Mouse (Mus musculus) midbrain, embryonic 12.5 days (tissue): Measurements from ENCODE around the gene Gm20538. TPM values are rescaled to one million over a fixed set of nuclear protein-coding genes. Genes with fewer than 3 reads are reported as not detected.
A peak's percentile ranks its signal among the peaks of the same experiment; 100 is the strongest.

Source experiments
- ATAC-seq: fragments of 200-750 bp; cut with Nextera tagmentation; 2 replicates; pipeline ENCODE4 v1.8.0; 2017; ENCODE audit warnings: low read depth, moderate TSS enrichment, moderate library complexity; ENCODE audit not compliant: low FRiP score
- H3K27ac ChIP-seq: fragments of 300-500 bp; sonication (generic); replicated peaks from 2 replicates; pipeline ENCODE4 v1.5.1; 2016; ENCODE audit warnings: mild to moderate bottlenecking
- H3K27me3 ChIP-seq: fragments of 300-500 bp; sonication (generic); 2 replicates; pipeline ENCODE4 v1.6.1; 2016; ENCODE audit warnings: mild to moderate bottlenecking
- H3K36me3 ChIP-seq: fragments of 300-500 bp; sonication (generic); 2 replicates; pipeline ENCODE4 v1.6.1; 2016
- H3K4me1 ChIP-seq: fragments of 300-500 bp; sonication (generic); 2 replicates; pipeline ENCODE4 v1.6.1; 2016
- H3K4me2 ChIP-seq: fragments of 300-500 bp; sonication (generic); replicated peaks from 2 replicates; pipeline ENCODE4 v1.6.1; 2016; ENCODE audit warnings: mild to moderate bottlenecking, moderate library complexity
- H3K4me3 ChIP-seq: fragments of 300-500 bp; sonication (generic); 2 replicates; pipeline ENCODE4 v1.5.1; 2016; ENCODE audit warnings: mild to moderate bottlenecking
- H3K9ac ChIP-seq: fragments of 300-500 bp; sonication (generic); replicated peaks from 2 replicates; pipeline ENCODE4 v1.6.1; 2016; ENCODE audit warnings: mild to moderate bottlenecking, moderate library complexity
- H3K9me3 ChIP-seq: fragments of 300-500 bp; sonication (generic); 2 replicates; pipeline ENCODE4 v1.6.1; 2016; ENCODE audit warnings: mild to moderate bottlenecking
- WGBS: fragments of 180-500 bp; shearing (Covaris S2); methylation state at CpG from one replicate; pipeline ENCODE4 v1.1.7; 2016; 5-methylcytosine and 5-hydroxymethylcytosine counted together
- polyA plus RNA-seq: library from polyadenylated mRNA; unstranded; fragments of >200 nt; fragmentation: Nextera tagmentation; extraction: Ambion mirVana; gene quantifications from 2 replicates; pipeline ENCODE4 v1.2.1, GENCODE M21; 2016

The Gm20538 gene
- polyA plus RNA-seq, 1 experiment from 2014 or later: not detected

- no peak for ATAC-seq
- Histone ChIP-seq H3K4me1 (no peaks in the 10 kb centered on the region), H3K36me3 (no peaks in the 10 kb centered on the region), H3K27ac (no peak overlapping the region), H3K9me3 (no peaks in the 10 kb centered on the region), H3K4me2 (no peak overlapping the region), H3K27me3 (peaks cover 95% of the 10 kb centered on the region), H3K9ac (no peak overlapping the region), H3K4me3 (no peak overlapping the region)
- WGBS: 89% methylated on average over 9 of the region's 9 CpGs
Measured at GRCm38 (mm10) chr19:44525551-44526205, 27.0 kb downstream of the Gm20538 start.

GRCm38 (mm10) chr19:44519152-44519551, 33.5 kb downstream of the Gm20538 start:
- no peak overlapping the region for H3K4me2 ChIP-seq
- H3K27me3 ChIP-seq: peaks cover 98% of the 10 kb centered on the region
- H3K9ac ChIP-seq: no peak overlapping the region
- ATAC-seq: no peak
- peaks cover 32% of the 10 kb centered on the region for H3K4me1 ChIP-seq
- H3K27ac ChIP-seq: no peak overlapping the region
- no peaks in the 10 kb centered on the region for H3K36me3 ChIP-seq
- H3K9me3 ChIP-seq: no peaks in the 10 kb centered on the region
- no peak overlapping the region for H3K4me3 ChIP-seq
- 26% methylated on average over 7 of the region's 7 CpGs for WGBS

DNA sequence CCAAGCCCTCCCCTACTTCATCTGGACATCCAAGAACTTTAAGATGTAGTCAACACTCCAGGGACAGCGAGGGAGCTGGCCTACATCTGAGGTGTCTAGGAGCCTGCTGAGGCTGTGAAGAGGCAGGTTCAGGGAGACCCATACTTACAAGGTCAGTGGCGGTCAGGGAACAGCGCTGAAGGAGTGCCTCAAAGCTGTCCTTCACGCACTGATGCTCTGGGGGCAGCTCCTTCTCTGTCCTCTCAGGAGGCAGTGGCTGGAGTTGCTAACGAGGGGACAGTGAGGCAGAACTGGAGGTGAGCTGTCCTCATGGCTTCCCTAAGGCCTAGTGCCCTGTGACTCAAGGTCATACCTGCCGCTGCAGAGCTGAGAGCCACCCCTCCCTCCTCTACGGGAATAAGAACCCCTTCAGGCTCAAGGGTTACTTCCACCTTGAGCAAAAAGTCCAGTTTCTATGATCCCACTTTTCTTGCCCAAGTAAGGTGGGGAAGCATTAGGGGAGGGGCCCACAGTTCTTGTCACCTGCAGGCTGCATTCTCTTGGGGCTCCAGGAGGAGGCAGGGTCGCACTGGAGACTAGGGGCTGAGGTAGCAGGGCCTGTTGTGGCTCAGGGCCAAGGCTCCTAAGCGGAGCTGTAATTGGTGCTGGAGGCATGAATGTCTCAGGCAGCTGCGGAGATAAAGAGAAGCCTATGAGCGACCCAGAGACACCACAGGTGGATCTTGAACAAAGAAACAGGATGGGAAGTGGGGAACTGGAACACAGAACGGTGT, 34.4 kb downstream of the Gm20538 start:
- Histone ChIP-seq H3K36me3 (no peaks in the 10 kb centered on the region), H3K9ac (no peak overlapping the region), H3K4me1 (peaks cover 42% of the 10 kb centered on the region), H3K9me3 (no peaks in the 10 kb centered on the region), H3K4me2 (no peak overlapping the region), H3K27me3 (peaks cover 98% of the 10 kb centered on the region), H3K27ac (no peak overlapping the region), H3K4me3 (no peak overlapping the region)
- ATAC-seq: no peak
- 50% methylated on average over 12 of the region's 12 CpGs for WGBS

DNA sequence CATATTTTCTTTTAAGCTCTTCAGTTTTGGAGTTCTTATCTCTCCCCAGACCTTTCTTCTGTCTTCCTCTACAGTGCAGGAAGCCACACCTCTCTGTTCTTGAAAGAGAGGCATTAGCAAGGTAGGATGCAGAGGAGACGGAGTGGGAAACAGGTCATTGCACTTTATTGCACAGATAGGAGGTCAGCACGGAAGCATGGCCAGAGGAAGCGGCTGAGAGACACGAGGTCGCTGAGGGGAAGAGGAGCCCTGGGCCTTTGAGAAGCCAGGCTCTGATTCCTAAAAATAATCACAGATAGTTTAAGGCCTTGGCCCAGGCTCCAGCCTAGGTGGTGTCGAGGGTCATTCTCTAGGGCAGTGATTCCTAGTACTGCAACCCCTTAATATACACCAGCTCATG, 36.9 kb downstream of the Gm20538 start:
- H3K4me3 ChIP-seq: no peak overlapping the region
- no peak overlapping the region for H3K9ac ChIP-seq
- H3K9me3 ChIP-seq: no peaks in the 10 kb centered on the region
- peaks cover 65% of the 10 kb centered on the region for H3K4me1 ChIP-seq
- peak overlapping the region; percentile 58 for H3K27ac ChIP-seq
- H3K27me3 ChIP-seq: peaks cover 100% of the 10 kb centered on the region
- no peak for ATAC-seq
- no peaks in the 10 kb centered on the region for H3K36me3 ChIP-seq
- H3K4me2 ChIP-seq: no peak overlapping the region
- 27% methylated on average over 6 of the region's 6 CpGs for WGBS

- Histone ChIP-seq H3K27ac (peak overlapping the region; percentile 67), H3K4me2 (peak overlapping the region; percentile 32), H3K4me1 (peaks cover 74% of the 10 kb centered on the region), H3K27me3 (peaks cover 100% of the 10 kb centered on the region), H3K9ac (no peak overlapping the region), H3K4me3 (no peak overlapping the region), H3K36me3 (no peaks in the 10 kb centered on the region), H3K9me3 (no peaks in the 10 kb centered on the region)
- WGBS: 1% methylated on average over 14 of the region's 14 CpGs
- ATAC-seq: peak; percentile 85
Measured at GRCm38 (mm10) chr19:44514521-44515451, 37.8 kb downstream of the Gm20538 start.

GRCm38 (mm10) chr19:44513921-44514482, 38.6 kb downstream of the Gm20538 start:
- WGBS: 8% methylated on average over 7 of the region's 7 CpGs
- no peaks in the 10 kb centered on the region for H3K9me3 ChIP-seq
- H3K4me2 ChIP-seq: peak overlapping the region; percentile 32
- H3K27ac ChIP-seq: peak overlapping the region; percentile 67
- ATAC-seq: no peak
- H3K36me3 ChIP-seq: no peaks in the 10 kb centered on the region
- H3K4me3 ChIP-seq: no peak overlapping the region
- peaks cover 71% of the 10 kb centered on the region for H3K4me1 ChIP-seq
- H3K9ac ChIP-seq: no peak overlapping the region
- peaks cover 100% of the 10 kb centered on the region for H3K27me3 ChIP-seq

DNA sequence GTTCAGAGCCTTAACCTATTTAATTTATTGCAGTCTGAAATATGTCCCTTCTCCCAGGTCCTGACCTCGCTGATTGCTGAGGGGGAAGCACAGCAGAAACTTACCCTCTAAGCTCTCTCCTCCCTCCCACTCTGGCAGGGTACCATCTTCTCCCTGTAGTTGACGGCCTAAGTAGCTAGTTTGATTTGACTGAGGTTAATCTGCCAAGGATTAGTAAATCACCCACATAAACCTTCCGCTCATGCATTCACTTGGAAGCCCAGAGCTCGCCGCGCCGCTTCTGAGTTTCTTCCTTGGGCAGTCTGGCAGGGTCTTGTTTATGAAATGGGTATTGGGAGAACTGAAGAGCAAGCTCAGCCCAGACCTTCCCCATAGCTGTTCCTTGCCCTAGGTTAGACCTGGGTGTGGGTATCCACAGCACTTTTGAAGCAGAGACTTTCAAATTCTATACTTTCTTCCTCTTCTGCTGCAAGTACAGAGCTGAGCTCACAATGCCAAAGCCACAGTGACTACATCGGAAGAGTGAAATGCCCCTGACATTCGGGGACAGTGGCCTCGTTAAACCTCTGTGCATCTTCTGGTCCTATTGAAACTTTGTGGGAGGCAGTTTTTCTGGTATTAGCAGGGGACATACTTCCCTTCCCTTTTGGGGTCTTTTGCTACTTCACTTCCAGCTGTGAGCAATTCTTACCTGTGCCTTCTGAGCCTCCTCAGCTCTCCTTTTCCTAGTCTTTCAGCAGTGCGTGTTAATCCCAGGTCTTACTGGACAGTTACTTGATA, 39.4 kb downstream of the Gm20538 start:
- Histone ChIP-seq H3K36me3 (no peaks in the 10 kb centered on the region), H3K27me3 (peaks cover 100% of the 10 kb centered on the region), H3K4me2 (peak overlapping the region; percentile 32; the same call in 1 of the 2 replicates), H3K4me3 (peak overlapping the region; percentile 4; the same call in 1 of the 2 replicates), H3K9ac (no peak overlapping the region), H3K9me3 (no peaks in the 10 kb centered on the region), H3K27ac (peak overlapping the region; percentile 67), H3K4me1 (peaks cover 70% of the 10 kb centered on the region)
- no peak for ATAC-seq
- WGBS: 3% methylated on average over 11 of the region's 11 CpGs

- Histone ChIP-seq H3K36me3 (no peaks in the 10 kb centered on the region), H3K9ac (no peak overlapping the region), H3K4me3 (peak overlapping the region; percentile 4; the same call in 1 of the 2 replicates), H3K4me1 (peaks cover 70% of the 10 kb centered on the region), H3K27me3 (peaks cover 100% of the 10 kb centered on the region), H3K4me2 (peak overlapping the region; percentile 15; the same call in 1 of the 2 replicates), H3K27ac (no peak overlapping the region), H3K9me3 (no peaks in the 10 kb centered on the region)
- WGBS: 13% methylated on average over 5 of the region's 5 CpGs
- no peak for ATAC-seq
Measured at GRCm38 (mm10) chr19:44512601-44513000, 40.0 kb downstream of the Gm20538 start.

DNA sequence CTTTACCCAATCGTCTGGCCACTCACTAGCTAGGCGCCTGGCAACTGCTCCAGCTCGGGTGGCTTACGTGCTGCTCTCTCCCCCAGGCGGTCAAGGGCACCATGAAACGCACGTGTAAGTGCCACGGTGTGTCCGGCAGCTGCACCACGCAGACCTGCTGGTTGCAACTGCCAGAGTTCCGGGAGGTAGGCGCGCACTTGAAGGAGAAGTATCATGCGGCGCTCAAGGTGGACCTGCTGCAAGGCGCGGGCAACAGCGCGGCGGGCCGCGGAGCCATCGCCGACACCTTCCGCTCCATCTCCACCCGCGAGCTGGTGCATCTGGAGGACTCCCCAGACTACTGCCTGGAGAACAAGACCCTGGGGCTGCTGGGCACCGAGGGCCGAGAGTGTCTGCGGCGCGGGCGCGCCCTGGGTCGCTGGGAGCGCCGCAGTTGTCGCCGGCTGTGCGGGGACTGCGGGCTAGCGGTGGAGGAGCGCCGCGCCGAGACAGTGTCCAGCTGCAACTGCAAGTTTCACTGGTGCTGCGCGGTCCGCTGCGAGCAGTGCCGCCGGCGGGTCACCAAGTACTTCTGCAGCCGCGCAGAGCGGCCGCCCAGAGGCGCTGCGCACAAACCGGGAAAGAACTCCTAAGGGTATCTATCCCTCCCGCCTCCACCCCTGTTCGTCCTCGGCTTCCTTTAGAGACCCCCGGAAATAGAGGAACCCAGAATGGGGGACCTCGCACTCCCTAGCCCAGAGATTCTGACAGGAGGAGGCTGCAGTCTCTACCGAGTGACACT, 41.0 kb downstream of the Gm20538 start:
- H3K9ac ChIP-seq: peak overlapping the region; percentile 40
- no peaks in the 10 kb centered on the region for H3K36me3 ChIP-seq
- peaks cover 100% of the 10 kb centered on the region for H3K27me3 ChIP-seq
- ATAC-seq: no peak
- H3K27ac ChIP-seq: peak overlapping the region; percentile 39; the same call in 1 of the 2 replicates
- H3K4me1 ChIP-seq: peaks cover 63% of the 10 kb centered on the region
- 2% methylated on average over 64 of the region's 66 CpGs for WGBS
- peak overlapping the region; percentile 74 for H3K4me2 ChIP-seq
- peak overlapping the region; percentile 48 for H3K4me3 ChIP-seq
- H3K9me3 ChIP-seq: no peaks in the 10 kb centered on the region

- no peak overlapping the region for H3K9ac ChIP-seq
- 5% methylated on average over 12 of the region's 12 CpGs for WGBS
- no peak for ATAC-seq
- H3K4me2 ChIP-seq: peak overlapping the region; percentile 74
- no peaks in the 10 kb centered on the region for H3K36me3 ChIP-seq
- H3K9me3 ChIP-seq: no peaks in the 10 kb centered on the region
- H3K27me3 ChIP-seq: peaks cover 100% of the 10 kb centered on the region
- H3K4me3 ChIP-seq: peak overlapping the region; percentile 48; the same call in 1 of the 2 replicates
- H3K4me1 ChIP-seq: peaks cover 57% of the 10 kb centered on the region
- no peak overlapping the region for H3K27ac ChIP-seq
Measured at GRCm38 (mm10) chr19:44510534-44511175, 42.0 kb downstream of the Gm20538 start.
